In the genomic region with DNA sequence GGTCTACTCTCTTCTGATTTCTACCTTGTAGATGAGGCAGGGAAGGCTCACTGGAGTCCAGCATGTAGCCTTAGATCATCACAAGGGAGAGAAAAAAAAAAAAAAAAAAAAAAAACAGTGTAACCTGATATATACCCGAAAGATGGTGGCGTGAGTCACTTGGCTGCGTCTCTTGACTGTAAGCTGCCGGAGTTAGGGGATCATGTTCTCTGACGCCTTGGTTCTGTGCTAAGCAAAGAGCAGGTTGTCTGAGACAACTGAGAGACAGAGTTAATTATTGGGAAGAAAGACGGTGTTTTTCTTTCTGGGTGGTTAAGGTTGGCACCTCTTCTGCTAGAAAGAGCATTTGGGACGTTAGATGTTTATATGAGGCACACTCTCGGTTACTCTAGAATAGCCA, we compare ENCODE assay signal across 27 mouse cellular contexts. TPM values are rescaled to one million over a fixed set of nuclear protein-coding genes. Genes with fewer than 3 reads are reported as not detected.
DNase-seq lines count a peak whose midpoint lies in the region; ATAC-seq and TF ChIP-seq lines count a peak whose summit lies in the region.
"Had no signal": no experiment of that assay in that cellular context is flagged by ENCODE, and none has a peak within 500 bp of the region (broad histone marks: within the 10 kb centered on the region; RNA-seq: fewer than 3 reads in every experiment).

No protein-coding gene starts in this region.

- no peak overlapping the region for H3K27ac ChIP-seq in kidney, embryonic 16.5 days (ENCODE audit: low read length)
- H3K27ac ChIP-seq in kidney, adult 2 months (ENCODE audit: insufficient read depth, low read depth, low read length), result no peak overlapping the region
- H3K27ac ChIP-seq in CH12.LX (ENCODE audit: insufficient read depth, low read depth), result no peak overlapping the region
- H3K27ac ChIP-seq in brown adipose tissue, adult 24 weeks (replicated peaks; ENCODE audit: low read depth, low read length), result peak overlapping the region; percentile 67
- no peak overlapping the region for H3K27ac ChIP-seq in midbrain, embryonic 15.5 days
- H3K27ac ChIP-seq: embryonic facial prominence, embryonic 13.5 days; forebrain, embryonic 13.5 days; heart, adult 2 months; heart, embryonic 15.5 days; hindbrain, embryonic 13.5 days had no signal

- WGBS in kidney, embryonic 16.5 days, result 26% methylated on average over 8 of the region's 8 CpGs
- WGBS in kidney, adult 2 months, result 43% methylated on average over 8 of the region's 8 CpGs
- 90% methylated on average over 8 of the region's 8 CpGs for WGBS in midbrain, embryonic 15.5 days

- in situ Hi-C loops in CH12.LX (cut with MboI; ENCODE audit: low pct_ligation_motif_present, low pct_unique_long_range_greater_than_20kb, low sequenced_read_pairs), result no loop called here

- no peak overlapping the region for H3K9ac ChIP-seq in kidney, embryonic 16.5 days (replicated peaks; ENCODE audit: low read length)
- H3K9ac ChIP-seq in CH12.LX (ENCODE audit: insufficient read depth, low read depth), result no peak overlapping the region
- H3K9ac ChIP-seq in midbrain, embryonic 15.5 days, result no peak overlapping the region
- H3K9ac ChIP-seq: embryonic facial prominence, embryonic 13.5 days; forebrain, embryonic 13.5 days; forebrain, postnatal 0 days; heart, embryonic 15.5 days; hindbrain, embryonic 13.5 days had no signal

- dilution Hi-C loops in CH12.LX (cut with MboI; ENCODE audit: extremely low pct_ligation_motif_present, extremely low pct_unique_long_range_greater_than_20kb, low sequenced_read_pairs), result no loop called here

- H3K36me3 ChIP-seq in kidney, embryonic 16.5 days (ENCODE audit: insufficient read depth, low read length), result no peaks in the 10 kb centered on the region
- H3K36me3 ChIP-seq in kidney, adult 2 months (ENCODE audit: control insufficient read depth, insufficient read depth, low read length), result no peaks in the 10 kb centered on the region
- no peaks in the 10 kb centered on the region for H3K36me3 ChIP-seq in CH12.LX (replicated peaks in 1 of 2; ENCODE audit: control insufficient read depth in 1 of 2, insufficient read depth in 1 of 2, low read length in 1 of 2)
- H3K36me3 ChIP-seq in midbrain, embryonic 15.5 days (replicated peaks), result no peaks in the 10 kb centered on the region
- H3K36me3 ChIP-seq: embryonic facial prominence, embryonic 13.5 days; heart, embryonic 15.5 days; hindbrain, embryonic 13.5 days had no signal

- H3K4me1 ChIP-seq in kidney, embryonic 16.5 days (ENCODE audit: insufficient read depth, low read length), result no peaks in the 10 kb centered on the region
- H3K4me1 ChIP-seq in kidney, adult 2 months (ENCODE audit: control insufficient read depth, insufficient read depth, low read length), result no peaks in the 10 kb centered on the region
- peaks cover 10 to 11% of the 10 kb centered on the region in 2 experiments for H3K4me1 ChIP-seq in CH12.LX (ENCODE audit: control insufficient read depth in 1 of 2, insufficient read depth in 2 of 2)
- peaks cover 2% of the 10 kb centered on the region; the same call in 1 of the 2 replicates for H3K4me1 ChIP-seq in brown adipose tissue, adult 24 weeks (ENCODE audit: control insufficient read depth, insufficient read depth, insufficient read length, low read length)
- no peaks in the 10 kb centered on the region for H3K4me1 ChIP-seq in midbrain, embryonic 15.5 days
- H3K4me1 ChIP-seq: embryonic facial prominence, embryonic 13.5 days; forebrain, embryonic 13.5 days; heart, embryonic 15.5 days; hindbrain, embryonic 13.5 days had no signal

- ATAC-seq in kidney, embryonic 16.5 days (ENCODE audit: low FRiP score, low TSS enrichment), result peak; percentile 73; the same call in 1 of the 2 replicates
- ATAC-seq in midbrain, embryonic 15.5 days (replicated peaks), result no peak
- ATAC-seq: CD4-positive, CD25-positive, alpha-beta regulatory T cell, adult 4 months; forebrain, embryonic 13.5 days; forebrain, postnatal 0 days had no signal

- H3K9me3 ChIP-seq in kidney, embryonic 16.5 days (ENCODE audit: low read length), result no peaks in the 10 kb centered on the region
- no peaks in the 10 kb centered on the region for H3K9me3 ChIP-seq in CH12.LX (replicated peaks; ENCODE audit: low read length)
- no peaks in the 10 kb centered on the region for H3K9me3 ChIP-seq in midbrain, embryonic 15.5 days
- H3K9me3 ChIP-seq: embryonic facial prominence, embryonic 13.5 days; heart, embryonic 15.5 days had no signal

- TF ChIP-seq EP300 in CH12.LX (IDR thresholded peaks at IDR 0.05; ENCODE audit: low read length), result no peak

- no peak for TF ChIP-seq POLR2A in kidney, adult 2 months (IDR thresholded peaks at IDR 0.05; ENCODE audit: low read depth, low read length)
- no peak for TF ChIP-seq POLR2A in CH12.LX (IDR thresholded peaks at IDR 0.05; ENCODE audit: low read depth, low read length)

- H3K4me3 ChIP-seq in kidney, embryonic 16.5 days (ENCODE audit: low read length), result no peak overlapping the region
- H3K4me3 ChIP-seq in kidney, adult 2 months (ENCODE audit: insufficient read depth, low read depth, low read length), result no peak overlapping the region
- no peak overlapping the region for H3K4me3 ChIP-seq in CH12.LX (replicated peaks in 1 of 3; ENCODE audit: low read depth in 2 of 3, low read length in 2 of 3, poor library complexity in 1 of 3)
- no peak overlapping the region for H3K4me3 ChIP-seq in brown adipose tissue, adult 24 weeks (ENCODE audit: insufficient read depth, low read depth, low read length)
- H3K4me3 ChIP-seq in midbrain, embryonic 15.5 days, result no peak overlapping the region
- H3K4me3 ChIP-seq: embryonic facial prominence, embryonic 13.5 days; forebrain, embryonic 13.5 days; heart, adult 2 months; heart, embryonic 15.5 days; hindbrain, embryonic 13.5 days had no signal

- H3K27me3 ChIP-seq in kidney, embryonic 16.5 days (ENCODE audit: insufficient read depth, low read length), result no peaks in the 10 kb centered on the region
- H3K27me3 ChIP-seq in kidney, adult 2 months (replicated peaks; ENCODE audit: control insufficient read depth, insufficient read depth, low read length), result no peaks in the 10 kb centered on the region
- peaks cover 68% of the 10 kb centered on the region for H3K27me3 ChIP-seq in CH12.LX (replicated peaks)
- no peaks in the 10 kb centered on the region for H3K27me3 ChIP-seq in midbrain, embryonic 15.5 days (replicated peaks)
- H3K27me3 ChIP-seq: embryonic facial prominence, embryonic 13.5 days; forebrain, embryonic 13.5 days; heart, embryonic 15.5 days; hindbrain, embryonic 13.5 days had no signal

- no peak for DNase-seq in kidney, adult 2 months
- DNase-seq in 3T3-L1 (ENCODE audit: low read depth, low spot score), result peak; percentile 28
- DNase-seq in CH12.LX (ENCODE audit: extremely low read depth), result no peak
- no peak for DNase-seq in adrenal gland, adult 18-20 months (ENCODE audit: low spot score in 2 of 2)
- DNase-seq: cerebellum, adult 18-20 months; cerebellum, adult 9-11 months; cerebellum, postnatal 36 days; forebrain, postnatal 0 days; gastrocnemius, postnatal 14 days; heart, adult 2 months; heart, postnatal 14 days had no signal

- TF ChIP-seq CTCF in kidney, adult 2 months (conservative IDR thresholded peaks at IDR 0.05; ENCODE audit: insufficient read depth, insufficient read length, low read depth, low read length), result no peak
- no peak for TF ChIP-seq CTCF in CH12.LX (conservative IDR thresholded peaks at IDR 0.05 in 1 of 2, IDR thresholded peaks at IDR 0.05 in 1 of 2; ENCODE audit: low read depth in 2 of 2, low read length in 2 of 2)

- TF ChIP-seq RAD21 in CH12.LX (IDR thresholded peaks at IDR 0.05; ENCODE audit: low read depth, low read length), result no peak

- no peaks in the 10 kb centered on the region for H3K79me2 ChIP-seq in CH12.LX (replicated peaks; ENCODE audit: control insufficient read depth, extremely low read depth, insufficient read depth, poor library complexity, severe bottlenecking)

- no peak overlapping the region for H3K4me2 ChIP-seq in kidney, embryonic 16.5 days (replicated peaks; ENCODE audit: low read depth, low read length)
- H3K4me2 ChIP-seq in CH12.LX (ENCODE audit: insufficient read depth, low read depth, poor library complexity, severe bottlenecking), result no peak overlapping the region
- no peak overlapping the region for H3K4me2 ChIP-seq in midbrain, embryonic 15.5 days
- H3K4me2 ChIP-seq: embryonic facial prominence, embryonic 13.5 days; forebrain, embryonic 13.5 days; heart, embryonic 11.5 days; heart, embryonic 15.5 days; hindbrain, embryonic 13.5 days had no signal

RNA-seq across cellular contexts. Expression of a gene that starts 4.1 kb away (rescaled TPM):
- polyA plus RNA-seq in kidney, embryonic 16.5 days (2015; fragmentation: Nextera tagmentation; extraction: Ambion mirVana), result 1.3 and 1.5 TPM in 2 replicates
- polyA plus RNA-seq in kidney, adult 2 months (2012; rRNA removed), result 0.18 and 3.5 TPM in 2 replicates
- total RNA-seq in CH12.LX (2012; rRNA removed) (not detected in 2 replicates), CH12.LX (2014; rRNA removed) (not detected in 2 replicates)
- not detected in 2 replicates for polyA plus RNA-seq in CH12.LX (2012; ENCODE audit: insufficient read length, low read depth)
- 2.6 TPM in 1 of 2 replicates, not detected in the other for polyA plus RNA-seq in brown adipose tissue, adult 24 weeks (2012; ENCODE audit: insufficient read depth, insufficient read length, missing spikeins)
- under 1 TPM in 1 of 2 experiments, not detected in 1; 0.56 TPM for total RNA-seq in adrenal gland, adult 18-20 months (2021)
- polyA plus RNA-seq in midbrain, embryonic 15.5 days (2015; fragmentation: Nextera tagmentation; extraction: Ambion mirVana), result 0.97 TPM in 1 of 2 replicates, not detected in the other
- total RNA-seq: forebrain, postnatal 0 days; gastrocnemius, postnatal 14 days; heart, postnatal 14 days; hematopoietic stem cell, adult 5-6 weeks; MEL had no signal
- polyA plus RNA-seq: CD4-positive, CD25-positive, alpha-beta regulatory T cell, adult 4 months; embryonic facial prominence, embryonic 13.5 days; forebrain, embryonic 13.5 days; forebrain, postnatal 0 days; hindbrain, embryonic 13.5 days had no signal

RNA-seq across cellular contexts. Expression of a gene that starts 26.9 kb away (rescaled TPM):
- not detected in 2 replicates for polyA plus RNA-seq in kidney, embryonic 16.5 days (2015; fragmentation: Nextera tagmentation; extraction: Ambion mirVana)
- polyA plus RNA-seq in kidney, adult 2 months (2012; rRNA removed), result 0.11 TPM in 1 of 2 replicates, not detected in the other
- total RNA-seq in CH12.LX (2012; rRNA removed) (0.34 TPM in 2 replicates), CH12.LX (2014; rRNA removed) (0.43 and 0.50 TPM in 2 replicates)
- 0.27 and 0.45 TPM in 2 replicates for polyA plus RNA-seq in CH12.LX (2012; ENCODE audit: insufficient read length, low read depth)
- polyA plus RNA-seq in brown adipose tissue, adult 24 weeks (2012; ENCODE audit: insufficient read depth, insufficient read length, missing spikeins), result not detected in 2 replicates
- total RNA-seq in adrenal gland, adult 18-20 months (2021), result not detected
- not detected in 2 replicates for polyA plus RNA-seq in midbrain, embryonic 15.5 days (2015; fragmentation: Nextera tagmentation; extraction: Ambion mirVana)
- total RNA-seq: adrenal gland, adult 8-10 months; adrenal gland, postnatal 36 days; forebrain, postnatal 0 days; gastrocnemius, adult 18-20 months; gastrocnemius, postnatal 14 days; heart, adult 2 months; heart, postnatal 14 days; hematopoietic stem cell, adult 5-6 weeks had no signal
- polyA plus RNA-seq: brain, embryonic 14.5 days; CD4-positive, CD25-positive, alpha-beta regulatory T cell, adult 4 months; embryonic facial prominence, embryonic 13.5 days; forebrain, embryonic 13.5 days; forebrain, postnatal 0 days; gonadal fat pad, adult 2 months; heart, adult 2 months; heart, embryonic 15.5 days; hindbrain, embryonic 13.5 days had no signal

RNA-seq across cellular contexts. Expression of a gene that starts 50.7 kb away (rescaled TPM):
- 0.06 TPM in 1 of 2 replicates, not detected in the other for polyA plus RNA-seq in kidney, embryonic 16.5 days (2015; fragmentation: Nextera tagmentation; extraction: Ambion mirVana)
- polyA plus RNA-seq in kidney, adult 2 months (2012; rRNA removed), result not detected in 2 replicates
- total RNA-seq in CH12.LX (2012; rRNA removed) (0.08 and 0.13 TPM in 2 replicates), CH12.LX (2014; rRNA removed) (0.36 and 0.42 TPM in 2 replicates)
- polyA plus RNA-seq in CH12.LX (2012; ENCODE audit: insufficient read length, low read depth), result 0.23 TPM in 1 of 2 replicates, not detected in the other
- not detected in 2 replicates for polyA plus RNA-seq in brown adipose tissue, adult 24 weeks (2012; ENCODE audit: insufficient read depth, insufficient read length, missing spikeins)
- total RNA-seq in adrenal gland, adult 18-20 months (2021), result not detected
- polyA plus RNA-seq in midbrain, embryonic 15.5 days (2015; fragmentation: Nextera tagmentation; extraction: Ambion mirVana), result 0.05 TPM in 1 of 2 replicates, not detected in the other
- total RNA-seq: adrenal gland, adult 8-10 months; adrenal gland, postnatal 36 days; gastrocnemius, adult 18-20 months; gastrocnemius, postnatal 14 days; heart, adult 2 months; hematopoietic stem cell, adult 5-6 weeks; MEL had no signal
- polyA plus RNA-seq: forebrain, embryonic 13.5 days; gonadal fat pad, adult 2 months; hindbrain, embryonic 13.5 days had no signal

RNA-seq across cellular contexts. Expression of a gene that starts 58.2 kb away (rescaled TPM):
- polyA plus RNA-seq in kidney, embryonic 16.5 days (2015; fragmentation: Nextera tagmentation; extraction: Ambion mirVana), result 1.1 and 1.5 TPM in 2 replicates
- 3.2 and 4.0 TPM in 2 replicates for polyA plus RNA-seq in kidney, adult 2 months (2012; rRNA removed)
- not detected in 2 replicates for total RNA-seq in CH12.LX (2012; rRNA removed)
- not detected in 2 replicates for total RNA-seq in CH12.LX (2014; rRNA removed)
- polyA plus RNA-seq in CH12.LX (2012; ENCODE audit: insufficient read length, low read depth), result not detected in 2 replicates
- 2.3 and 5.3 TPM in 2 replicates for polyA plus RNA-seq in brown adipose tissue, adult 24 weeks (2012; ENCODE audit: insufficient read depth, insufficient read length, missing spikeins)
- under 1 TPM in 1 of 2 experiments, not detected in 1; 0.50 TPM for total RNA-seq in adrenal gland, adult 18-20 months (2021)
- 1.2 TPM in 1 of 2 replicates, not detected in the other for polyA plus RNA-seq in midbrain, embryonic 15.5 days (2015; fragmentation: Nextera tagmentation; extraction: Ambion mirVana)
- total RNA-seq: forebrain, postnatal 0 days; gastrocnemius, postnatal 14 days; heart, adult 2 months; heart, postnatal 14 days; hematopoietic stem cell, adult 5-6 weeks; MEL had no signal
- polyA plus RNA-seq: brain, embryonic 14.5 days; CD4-positive, CD25-positive, alpha-beta regulatory T cell, adult 4 months; embryonic facial prominence, embryonic 13.5 days; forebrain, embryonic 13.5 days; forebrain, postnatal 0 days; hindbrain, embryonic 13.5 days had no signal
